Mouse (Mus musculus) T-cell, adult 2 months (primary cell): ENCODE results near the gene Slc41a1.

ENCODE experiments used
- DNase-seq: peaks from one replicate; pipeline ENCODE4 v3.0.0; 2022; ENCODE audit warnings: low spot score

Gene Slc41a1

DNA sequence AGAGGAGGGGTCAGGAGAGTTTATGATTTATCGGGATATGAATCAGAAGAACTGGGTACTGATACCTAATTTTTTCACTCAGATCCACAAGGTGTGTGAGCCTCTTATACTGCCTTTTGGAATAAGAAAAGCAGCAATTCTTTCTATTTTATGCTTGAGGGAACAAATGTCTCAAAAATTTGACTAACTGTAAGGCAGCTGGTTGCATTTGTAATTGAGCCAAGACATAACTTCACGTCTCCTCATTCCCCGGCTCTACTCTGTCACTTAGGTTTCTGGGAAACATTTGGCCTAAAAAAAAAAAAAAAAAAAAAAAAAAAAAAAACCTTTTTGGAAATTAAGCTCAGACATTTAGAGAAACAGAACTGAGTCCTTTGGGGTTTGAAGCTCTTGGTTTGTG is 59.3 kb downstream of the Slc41a1 start:
- DNase-seq, result no peak

- DNase-seq, result no peak
Observed at GRCm38 (mm10) chr1:131890043-131890658, 62.9 kb downstream of the Slc41a1 start.

GRCm38 (mm10) chr1:131891436-131891835 is 64.1 kb downstream of the Slc41a1 start:
- no peak for DNase-seq
